Mouse (Mus musculus): ENCODE measurements around the gene Sfi1. TPM values are rescaled to one million over a fixed set of nuclear protein-coding genes. Genes with fewer than 3 reads are reported as not detected.

Gene Sfi1
- polyA plus RNA-seq (2012), result 39.0 and 40.6 TPM in 2 replicates

DNA sequence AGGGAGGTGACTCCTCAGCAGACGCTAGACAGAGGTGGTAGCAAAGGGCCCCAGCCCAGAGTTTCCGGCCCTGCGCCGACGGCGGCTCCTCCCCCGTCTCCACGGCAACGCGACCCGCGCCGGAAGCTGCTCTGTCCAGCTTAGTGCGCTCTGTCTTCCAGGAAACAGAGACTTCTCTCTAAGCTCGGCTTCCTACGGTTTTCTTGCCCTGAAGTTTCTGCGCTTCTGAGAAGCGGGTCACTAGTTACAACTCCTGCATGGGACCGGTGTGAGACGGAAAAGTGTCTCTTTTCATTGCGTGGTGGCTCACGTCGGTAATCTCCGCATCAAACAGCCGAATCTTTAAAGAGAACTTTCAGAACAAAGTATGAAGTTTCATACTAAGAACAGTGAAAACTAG lies at the start of gene Sfi1:
TSS of gene Sfi1 (minus strand) at position 101 of the 400 bp plus-strand sequence.
- TF ChIP-seq GATA1 (IDR thresholded peaks at IDR 0.05; ENCODE audit: low read length), result no peak

DNA sequence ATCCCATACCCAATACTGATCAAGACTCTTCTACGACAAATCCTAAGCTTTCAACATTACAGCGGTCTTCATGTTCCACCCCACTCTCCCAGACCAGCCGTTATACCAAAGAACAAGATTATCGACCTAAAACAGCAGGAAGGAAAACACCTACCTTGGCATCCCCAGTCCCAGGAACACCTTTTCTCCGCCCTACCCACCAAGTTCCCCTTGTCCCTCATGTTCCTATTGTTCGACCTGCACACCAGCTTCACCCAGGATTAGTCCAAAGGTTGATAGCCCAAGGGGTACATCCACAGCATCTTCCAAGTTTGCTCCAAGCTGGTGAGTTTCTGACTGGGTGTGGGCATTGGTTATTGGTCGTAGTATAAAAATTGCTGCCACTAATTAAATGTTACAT lies 49.1 kb upstream of the Sfi1 start:
- TF ChIP-seq GATA1 (IDR thresholded peaks at IDR 0.05; ENCODE audit: low read length), result no peak

DNA sequence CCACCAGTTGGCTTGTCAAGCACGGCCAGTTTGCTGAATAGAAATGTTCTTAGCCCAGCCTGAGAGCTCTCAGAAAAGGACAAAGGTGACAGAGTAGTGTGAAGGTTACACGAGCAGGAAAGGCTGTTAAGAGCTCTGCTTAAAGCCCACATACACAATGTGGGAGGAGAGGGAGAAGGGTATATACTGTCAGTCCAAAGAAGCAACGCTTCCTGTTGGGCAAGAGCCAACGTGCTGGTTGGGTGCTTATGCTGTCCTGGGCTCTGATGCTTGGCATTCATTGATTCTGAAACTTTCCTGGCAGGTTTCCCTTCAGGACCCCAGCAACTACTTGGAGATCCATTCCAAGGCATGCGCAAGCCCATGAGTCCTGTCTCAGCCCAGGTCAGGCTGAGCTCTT lies 42.0 kb upstream of the Sfi1 start:
- no peak for TF ChIP-seq GATA1 (IDR thresholded peaks at IDR 0.05; ENCODE audit: low read length)

GRCm38 (mm10) chr11:3233704-3234103 lies 40.4 kb upstream of the Sfi1 start:
- no peak for TF ChIP-seq GATA1 (IDR thresholded peaks at IDR 0.05; ENCODE audit: low read length)

DNA sequence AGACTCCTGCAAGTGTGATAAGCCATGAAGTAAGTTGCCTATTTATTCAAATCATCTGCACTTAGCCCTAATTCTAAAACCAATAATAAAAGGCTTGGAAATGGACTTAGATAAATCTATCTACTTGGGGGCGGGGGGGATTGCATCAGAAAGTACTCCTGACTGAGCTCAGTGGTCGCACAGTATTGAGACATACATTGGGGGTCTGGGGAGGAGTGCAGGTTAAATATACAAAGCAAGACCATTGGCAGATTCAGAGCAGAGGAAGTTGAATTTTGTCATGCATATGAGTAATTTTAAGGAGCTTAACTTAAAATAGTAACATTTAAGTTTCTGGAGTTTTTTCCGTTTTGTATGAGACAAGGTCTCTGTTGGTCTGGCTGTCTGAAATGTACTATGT lies 39.0 kb upstream of the Sfi1 start:
- TF ChIP-seq GATA1 (IDR thresholded peaks at IDR 0.05; ENCODE audit: low read length), result no peak

GRCm38 (mm10) chr11:3227113-3227512 lies 33.9 kb upstream of the Sfi1 start:
- no peak for TF ChIP-seq GATA1 (IDR thresholded peaks at IDR 0.05; ENCODE audit: low read length)

GRCm38 (mm10) chr11:3223105-3223504 lies 29.8 kb upstream of the Sfi1 start:
- TF ChIP-seq GATA1 (IDR thresholded peaks at IDR 0.05; ENCODE audit: low read length), result no peak

GRCm38 (mm10) chr11:3212526-3212925 lies 19.3 kb upstream of the Sfi1 start:
- TF ChIP-seq GATA1 (IDR thresholded peaks at IDR 0.05; ENCODE audit: low read length), result no peak

DNA sequence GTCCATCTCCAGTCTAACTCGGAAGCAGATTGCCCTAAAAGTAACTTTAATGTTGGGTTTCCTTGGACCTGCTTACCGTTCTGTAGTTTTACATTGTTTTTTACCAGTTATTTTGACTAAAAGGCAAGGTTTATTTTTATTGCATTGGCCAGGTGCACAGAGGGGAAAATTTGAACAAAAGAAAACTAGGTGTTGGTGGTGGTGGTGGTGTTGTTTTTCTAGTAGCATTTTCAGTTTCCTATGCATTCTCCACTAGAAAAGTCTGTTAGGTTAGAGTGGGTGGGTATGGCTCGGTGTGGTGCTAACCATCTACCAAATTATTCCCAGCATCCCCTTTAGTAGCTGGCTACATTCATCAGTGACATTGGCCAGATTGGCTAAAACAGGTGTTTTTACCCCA lies 13.5 kb upstream of the Sfi1 start:
- TF ChIP-seq GATA1 (IDR thresholded peaks at IDR 0.05; ENCODE audit: low read length), result no peak

GRCm38 (mm10) chr11:3205207-3205606 lies 11.9 kb upstream of the Sfi1 start:
- no peak for TF ChIP-seq GATA1 (IDR thresholded peaks at IDR 0.05; ENCODE audit: low read length)

- no peak for TF ChIP-seq GATA1 (IDR thresholded peaks at IDR 0.05; ENCODE audit: low read length)
Measured at GRCm38 (mm10) chr11:3203771-3204170, 10.5 kb upstream of the Sfi1 start.

- no peak for TF ChIP-seq GATA1 (IDR thresholded peaks at IDR 0.05; ENCODE audit: low read length)
Measured at GRCm38 (mm10) chr11:3202781-3203441, 9.6 kb upstream of the Sfi1 start.

DNA sequence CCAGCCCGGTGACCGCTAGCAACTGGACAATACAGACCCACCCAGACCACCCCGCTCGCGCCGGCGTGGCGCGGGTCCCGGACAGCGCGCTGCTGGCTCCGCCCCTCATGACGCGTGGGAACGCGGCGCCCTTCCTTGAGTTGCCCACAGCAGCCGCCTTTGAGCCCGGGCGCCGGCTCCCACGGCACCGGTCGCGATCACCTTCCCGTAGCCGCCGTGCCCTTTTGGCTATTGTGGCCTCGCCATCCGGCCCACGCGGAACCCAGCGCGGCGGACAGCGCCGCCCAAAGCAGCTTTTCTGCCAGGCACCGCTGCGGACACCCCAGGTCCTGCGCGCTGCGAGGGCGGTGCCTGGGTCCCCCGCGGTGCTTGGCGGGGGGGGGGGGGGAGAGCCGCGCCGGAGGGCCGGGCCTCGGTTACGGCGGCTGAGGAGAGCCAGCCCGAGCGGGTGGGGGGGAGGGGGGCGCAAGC lies 9.0 kb upstream of the Sfi1 start, which contains the start of gene Eif4enif1:
TSS of gene Eif4enif1 (plus strand) at position 162 of the 471 bp plus-strand sequence.
- no peak for TF ChIP-seq GATA1 (IDR thresholded peaks at IDR 0.05; ENCODE audit: low read length)

DNA sequence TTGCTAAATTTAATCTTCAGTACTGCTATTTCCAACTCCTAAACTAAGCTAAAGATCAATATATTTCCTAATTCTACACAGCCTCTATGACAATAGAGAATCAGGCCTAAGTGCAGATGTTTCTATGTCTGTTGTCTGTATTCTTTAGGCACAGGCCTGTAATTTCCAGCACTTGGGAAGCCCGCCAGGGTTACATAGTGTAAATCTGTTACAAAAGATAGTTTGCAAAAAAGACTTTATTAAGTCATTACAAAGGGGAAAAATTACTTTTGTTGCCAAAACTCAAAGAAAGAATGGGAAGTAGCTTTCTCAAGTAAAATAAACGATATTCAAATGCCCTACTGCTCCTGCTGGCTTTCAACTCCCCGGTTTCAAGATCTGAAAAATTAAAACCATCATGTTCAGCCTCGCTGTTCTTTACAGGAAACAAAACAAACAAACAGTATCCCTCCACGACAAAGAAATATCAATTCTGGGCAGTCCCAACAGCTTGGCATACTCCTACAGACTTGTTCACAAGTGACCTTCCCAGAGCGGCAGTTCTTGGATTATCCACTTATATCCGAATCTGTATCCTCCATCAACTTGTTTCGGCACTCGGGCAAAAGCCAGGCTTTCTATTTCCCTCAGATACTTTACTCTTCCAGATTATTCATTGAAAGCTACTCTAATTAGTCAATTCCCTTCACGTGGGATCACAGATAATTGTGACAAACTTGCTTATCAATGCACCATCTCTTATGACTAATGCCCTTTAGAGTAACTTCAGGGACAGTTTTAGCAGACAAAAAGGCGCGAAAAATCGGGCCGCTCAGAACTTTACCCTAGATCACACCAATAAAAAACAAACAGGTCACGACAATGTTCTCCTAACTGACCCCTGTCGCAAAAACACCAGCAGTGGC lies 8.3 kb upstream of the Sfi1 start:
- TF ChIP-seq GATA1 (IDR thresholded peaks at IDR 0.05; ENCODE audit: low read length), result no peak

DNA sequence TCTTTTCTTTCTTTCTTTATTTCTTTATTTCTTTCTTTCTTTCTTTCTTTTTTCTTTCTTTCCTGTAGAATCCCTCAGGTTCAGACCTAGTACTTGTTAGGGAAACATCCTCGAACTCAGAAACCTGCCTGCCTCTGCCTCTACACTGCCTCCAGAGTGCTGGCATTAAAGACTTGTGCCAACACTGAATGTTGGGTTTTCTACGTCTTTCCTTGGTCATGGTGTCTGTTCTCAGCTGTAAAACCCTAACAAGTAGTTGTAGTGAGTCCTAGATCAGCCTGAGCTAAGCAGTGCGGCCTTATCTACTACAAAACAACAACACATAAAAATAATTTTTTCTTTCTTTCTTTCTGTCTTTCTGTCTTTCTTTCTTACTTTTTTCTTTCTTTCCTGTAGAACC lies 78.9 kb downstream of the Sfi1 start:
- no peak for TF ChIP-seq GATA1 (IDR thresholded peaks at IDR 0.05; ENCODE audit: low read length)

- TF ChIP-seq GATA1 (IDR thresholded peaks at IDR 0.05; ENCODE audit: low read length), result no peak
Measured at GRCm38 (mm10) chr11:3106154-3106553, 87.1 kb downstream of the Sfi1 start.
